Mouse (Mus musculus): ENCODE measurements at regions not wholly inside any gene's neighbourhood (a gene's known extent, or its start where the extent isn't known, plus 50 kb on each side); places are given as distances from the start of the nearest gene placed in this dataset.

DNA sequence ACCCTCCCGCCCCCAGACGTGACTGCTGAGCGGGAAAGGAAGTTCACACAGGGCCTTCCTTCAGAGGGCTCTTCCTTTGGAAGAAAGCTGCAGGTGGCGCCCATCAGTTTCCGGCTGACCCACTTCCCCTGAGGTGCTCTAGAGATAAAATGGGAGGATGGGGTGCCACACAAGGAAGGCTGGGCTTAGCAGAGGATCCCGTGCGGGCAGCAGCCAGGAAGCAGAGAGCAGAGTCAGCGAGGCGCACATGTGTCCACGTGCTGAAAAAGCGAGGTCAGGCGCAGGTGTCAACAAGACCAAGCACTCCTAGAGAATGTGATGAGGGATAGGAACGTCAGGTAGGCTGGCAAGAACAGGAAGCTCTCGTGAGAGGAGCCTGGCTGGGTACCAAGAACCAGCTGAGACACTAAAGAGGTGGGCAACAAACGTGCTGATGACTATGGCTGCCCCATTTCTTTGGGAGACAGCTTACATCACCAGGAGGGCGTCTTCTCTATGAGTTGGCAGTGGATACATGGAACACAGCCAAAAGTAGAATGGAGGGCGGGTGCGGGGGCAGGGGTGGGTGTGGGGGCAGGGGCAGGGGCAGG lies 253.0 kb upstream of the Gm10131 start:
- WGBS: 74% methylated on average over 18 of the region's 18 CpGs
- H3K36me3 ChIP-seq (ENCODE audit: control insufficient read depth, insufficient read depth, low read length): no peaks in the 10 kb centered on the region
- H3K4me3 ChIP-seq (ENCODE audit: insufficient read depth, low read depth, low read length): no peak overlapping the region
- no peak overlapping the region for H3K9ac ChIP-seq (ENCODE audit: low read depth, low read length)
- TF ChIP-seq POLR2A (IDR thresholded peaks at IDR 0.05; ENCODE audit: extremely low read depth, insufficient read depth, low read length): no peak
- TF ChIP-seq CTCF (IDR thresholded peaks at IDR 0.05; ENCODE audit: low read depth, low read length): no peak
- H3K27me3 ChIP-seq (ENCODE audit: control insufficient read depth, insufficient read depth, low read length): no peaks in the 10 kb centered on the region; the same call in 1 of the 2 replicates
- no peak for DNase-seq (ENCODE audit: extremely low read depth, low read depth, low spot score)
- H3K79me2 ChIP-seq (ENCODE audit: control insufficient read depth, insufficient read depth, low read length): no peaks in the 10 kb centered on the region
- H3K27ac ChIP-seq (replicated peaks; ENCODE audit: insufficient read depth, low read depth, low read length): no peak overlapping the region
- no peaks in the 10 kb centered on the region for H3K4me1 ChIP-seq (ENCODE audit: control insufficient read depth, insufficient read depth, low read length)

DNA sequence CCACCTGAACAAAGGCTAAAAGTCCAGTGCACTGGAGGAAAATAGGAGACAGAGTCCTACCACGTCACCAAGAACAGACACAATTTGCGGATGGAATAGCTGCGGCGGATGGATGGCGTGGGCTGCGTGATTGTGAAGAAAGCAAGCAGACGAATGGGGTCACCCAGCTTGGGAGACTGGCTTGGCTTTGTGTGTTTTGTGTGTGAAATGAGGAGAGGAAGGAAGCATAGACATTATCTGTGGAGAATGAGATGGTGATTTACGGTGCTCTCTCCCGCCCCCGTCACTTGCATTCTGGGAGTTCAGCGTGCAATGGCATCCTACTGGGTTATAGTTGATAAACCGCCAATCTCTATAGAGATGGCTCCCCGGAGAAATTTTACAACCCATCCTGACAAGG lies 252.1 kb upstream of the Gm10131 start:
- no peak for DNase-seq (ENCODE audit: extremely low read depth, low read depth, low spot score)
- Histone ChIP-seq H3K79me2 (ENCODE audit: control insufficient read depth, insufficient read depth, low read length) (no peaks in the 10 kb centered on the region), H3K27me3 (ENCODE audit: control insufficient read depth, insufficient read depth, low read length) (no peaks in the 10 kb centered on the region; the same call in 1 of the 2 replicates), H3K27ac (replicated peaks; ENCODE audit: insufficient read depth, low read depth, low read length) (no peak overlapping the region), H3K4me1 (ENCODE audit: control insufficient read depth, insufficient read depth, low read length) (no peaks in the 10 kb centered on the region), H3K9ac (ENCODE audit: low read depth, low read length) (no peak overlapping the region), H3K4me3 (ENCODE audit: insufficient read depth, low read depth, low read length) (no peak overlapping the region), H3K36me3 (ENCODE audit: control insufficient read depth, insufficient read depth, low read length) (no peaks in the 10 kb centered on the region)
- TF ChIP-seq POLR2A (IDR thresholded peaks at IDR 0.05; ENCODE audit: extremely low read depth, insufficient read depth, low read length) (no peak), CTCF (IDR thresholded peaks at IDR 0.05; ENCODE audit: low read depth, low read length) (no peak)
- 89% methylated on average over 13 of the region's 13 CpGs for WGBS

DNA sequence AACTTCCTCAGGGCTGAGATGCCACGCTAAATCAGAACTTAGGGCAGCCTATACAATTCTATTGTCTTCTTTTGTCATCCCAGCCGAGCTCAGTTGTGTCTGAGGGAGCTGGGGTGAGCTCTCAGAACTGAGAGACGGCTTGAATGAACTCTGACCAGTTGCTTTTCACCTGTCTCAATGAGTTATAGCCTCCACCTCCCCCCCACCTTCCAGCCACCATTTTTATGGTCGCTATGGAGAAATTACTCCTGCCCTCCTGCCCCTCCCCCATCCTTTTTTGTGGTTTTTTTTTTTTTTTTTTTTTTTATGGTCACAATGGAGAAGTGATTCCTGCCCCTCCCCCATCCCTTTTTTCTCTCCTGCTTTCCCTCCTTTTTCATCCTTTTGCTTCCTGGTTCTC lies 251.6 kb upstream of the Gm10131 start:
- 84% methylated on average over 4 of the region's 4 CpGs for WGBS
- TF ChIP-seq CTCF (IDR thresholded peaks at IDR 0.05; ENCODE audit: low read depth, low read length): no peak
- TF ChIP-seq POLR2A (IDR thresholded peaks at IDR 0.05; ENCODE audit: extremely low read depth, insufficient read depth, low read length): no peak
- H3K27ac ChIP-seq (replicated peaks; ENCODE audit: insufficient read depth, low read depth, low read length): no peak overlapping the region
- no peaks in the 10 kb centered on the region for H3K4me1 ChIP-seq (ENCODE audit: control insufficient read depth, insufficient read depth, low read length)
- H3K36me3 ChIP-seq (ENCODE audit: control insufficient read depth, insufficient read depth, low read length): no peaks in the 10 kb centered on the region
- H3K27me3 ChIP-seq (ENCODE audit: control insufficient read depth, insufficient read depth, low read length): no peaks in the 10 kb centered on the region; the same call in 1 of the 2 replicates
- no peaks in the 10 kb centered on the region for H3K79me2 ChIP-seq (ENCODE audit: control insufficient read depth, insufficient read depth, low read length)
- DNase-seq (ENCODE audit: extremely low read depth, low read depth, low spot score): no peak
- no peak overlapping the region for H3K4me3 ChIP-seq (ENCODE audit: insufficient read depth, low read depth, low read length)
- no peak overlapping the region for H3K9ac ChIP-seq (ENCODE audit: low read depth, low read length)

DNA sequence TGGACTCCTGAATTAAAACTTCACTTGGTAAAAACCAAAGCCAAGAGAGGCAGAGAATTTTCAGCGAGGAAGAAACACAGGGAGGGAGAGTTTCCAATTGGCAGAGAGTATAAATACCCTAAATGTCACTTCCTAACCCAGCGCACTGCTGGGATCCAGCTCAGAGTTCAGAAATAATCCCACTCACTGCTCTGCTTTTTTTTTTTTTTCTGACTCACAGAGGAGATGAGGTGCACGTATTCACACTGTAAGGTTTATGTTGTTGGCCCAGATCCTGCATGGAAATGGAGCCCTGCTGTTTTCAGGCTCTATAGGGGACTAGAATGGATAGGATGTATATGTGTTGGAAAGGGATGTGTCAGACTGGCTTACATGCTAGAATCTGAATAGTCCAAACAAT lies 249.8 kb upstream of the Gm10131 start:
- WGBS: 90% methylated on average over 3 of the region's 3 CpGs
- Histone ChIP-seq H3K36me3 (ENCODE audit: control insufficient read depth, insufficient read depth, low read length) (no peaks in the 10 kb centered on the region), H3K27ac (replicated peaks; ENCODE audit: insufficient read depth, low read depth, low read length) (no peak overlapping the region), H3K9ac (ENCODE audit: low read depth, low read length) (no peak overlapping the region), H3K79me2 (ENCODE audit: control insufficient read depth, insufficient read depth, low read length) (no peaks in the 10 kb centered on the region), H3K4me1 (ENCODE audit: control insufficient read depth, insufficient read depth, low read length) (no peaks in the 10 kb centered on the region), H3K27me3 (ENCODE audit: control insufficient read depth, insufficient read depth, low read length) (no peaks in the 10 kb centered on the region; the same call in 1 of the 2 replicates), H3K4me3 (ENCODE audit: insufficient read depth, low read depth, low read length) (no peak overlapping the region)
- TF ChIP-seq POLR2A (IDR thresholded peaks at IDR 0.05; ENCODE audit: extremely low read depth, insufficient read depth, low read length) (no peak), CTCF (IDR thresholded peaks at IDR 0.05; ENCODE audit: low read depth, low read length) (no peak)
- no peak for DNase-seq (ENCODE audit: extremely low read depth, low read depth, low spot score)

DNA sequence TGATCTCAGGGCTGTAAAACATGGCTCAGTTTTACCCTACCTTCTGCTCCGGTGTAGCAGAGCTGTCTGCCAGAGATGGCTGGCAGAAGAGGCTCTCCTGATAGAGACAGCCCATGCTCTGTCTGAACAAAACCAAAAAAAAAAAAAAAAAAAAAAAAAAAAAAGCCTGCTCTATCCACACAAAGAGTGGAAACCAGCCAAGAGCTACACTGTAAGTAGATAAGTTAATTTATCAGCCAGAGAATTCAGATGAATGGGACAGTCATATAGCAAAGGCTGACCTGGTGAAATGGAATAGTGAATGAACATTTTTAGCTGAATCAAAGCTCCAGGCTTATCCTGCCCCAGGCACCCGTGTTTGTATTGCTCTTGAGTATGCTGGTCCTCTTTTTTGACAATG lies 248.2 kb upstream of the Gm10131 start:
- H3K36me3 ChIP-seq (ENCODE audit: control insufficient read depth, insufficient read depth, low read length): no peaks in the 10 kb centered on the region
- TF ChIP-seq CTCF (IDR thresholded peaks at IDR 0.05; ENCODE audit: low read depth, low read length) (no peak), POLR2A (IDR thresholded peaks at IDR 0.05; ENCODE audit: extremely low read depth, insufficient read depth, low read length) (no peak)
- no peak overlapping the region for H3K9ac ChIP-seq (ENCODE audit: low read depth, low read length)
- no peak overlapping the region for H3K27ac ChIP-seq (replicated peaks; ENCODE audit: insufficient read depth, low read depth, low read length)
- WGBS: 60% methylated on average over 2 of the region's 2 CpGs
- DNase-seq (ENCODE audit: extremely low read depth, low read depth, low spot score): no peak
- no peak overlapping the region for H3K4me3 ChIP-seq (ENCODE audit: insufficient read depth, low read depth, low read length)
- H3K4me1 ChIP-seq (ENCODE audit: control insufficient read depth, insufficient read depth, low read length): no peaks in the 10 kb centered on the region
- no peaks in the 10 kb centered on the region for H3K79me2 ChIP-seq (ENCODE audit: control insufficient read depth, insufficient read depth, low read length)
- H3K27me3 ChIP-seq (ENCODE audit: control insufficient read depth, insufficient read depth, low read length): no peaks in the 10 kb centered on the region; the same call in 1 of the 2 replicates

DNA sequence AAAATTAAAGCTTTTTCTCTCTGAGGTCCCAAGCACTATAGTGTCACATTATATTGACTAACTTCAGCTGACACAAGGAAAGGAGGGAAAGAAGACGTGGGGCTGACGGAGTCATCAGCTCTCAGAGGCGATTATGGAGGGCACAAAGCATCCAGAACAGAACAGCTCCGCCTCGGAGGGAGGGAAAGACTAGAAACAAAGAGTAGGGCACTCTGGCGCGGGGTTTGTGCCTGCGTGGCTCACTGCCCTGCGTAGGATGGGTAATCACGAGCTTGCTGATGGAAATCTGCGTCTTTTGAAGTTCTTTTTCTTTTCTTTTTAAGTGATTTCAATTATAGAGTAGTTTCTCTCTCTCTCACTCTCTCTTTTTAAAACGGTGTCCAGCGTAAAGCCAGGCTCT lies 243.5 kb upstream of the Gm10131 start:
- H3K4me1 ChIP-seq (ENCODE audit: control insufficient read depth, insufficient read depth, low read length): no peaks in the 10 kb centered on the region
- no peaks in the 10 kb centered on the region for H3K36me3 ChIP-seq (ENCODE audit: control insufficient read depth, insufficient read depth, low read length)
- no peak overlapping the region for H3K9ac ChIP-seq (ENCODE audit: low read depth, low read length)
- TF ChIP-seq CTCF (IDR thresholded peaks at IDR 0.05; ENCODE audit: low read depth, low read length) (no peak), POLR2A (IDR thresholded peaks at IDR 0.05; ENCODE audit: extremely low read depth, insufficient read depth, low read length) (no peak)
- 84% methylated on average over 13 of the region's 13 CpGs for WGBS
- no peak overlapping the region for H3K27ac ChIP-seq (replicated peaks; ENCODE audit: insufficient read depth, low read depth, low read length)
- H3K4me3 ChIP-seq (ENCODE audit: insufficient read depth, low read depth, low read length): no peak overlapping the region
- no peak for DNase-seq (ENCODE audit: extremely low read depth, low read depth, low spot score)
- H3K27me3 ChIP-seq (ENCODE audit: control insufficient read depth, insufficient read depth, low read length): no peaks in the 10 kb centered on the region
- H3K79me2 ChIP-seq (ENCODE audit: control insufficient read depth, insufficient read depth, low read length): no peaks in the 10 kb centered on the region
